Comparison of ENCODE assay signal across 13 mouse cellular contexts in the genomic region with DNA sequence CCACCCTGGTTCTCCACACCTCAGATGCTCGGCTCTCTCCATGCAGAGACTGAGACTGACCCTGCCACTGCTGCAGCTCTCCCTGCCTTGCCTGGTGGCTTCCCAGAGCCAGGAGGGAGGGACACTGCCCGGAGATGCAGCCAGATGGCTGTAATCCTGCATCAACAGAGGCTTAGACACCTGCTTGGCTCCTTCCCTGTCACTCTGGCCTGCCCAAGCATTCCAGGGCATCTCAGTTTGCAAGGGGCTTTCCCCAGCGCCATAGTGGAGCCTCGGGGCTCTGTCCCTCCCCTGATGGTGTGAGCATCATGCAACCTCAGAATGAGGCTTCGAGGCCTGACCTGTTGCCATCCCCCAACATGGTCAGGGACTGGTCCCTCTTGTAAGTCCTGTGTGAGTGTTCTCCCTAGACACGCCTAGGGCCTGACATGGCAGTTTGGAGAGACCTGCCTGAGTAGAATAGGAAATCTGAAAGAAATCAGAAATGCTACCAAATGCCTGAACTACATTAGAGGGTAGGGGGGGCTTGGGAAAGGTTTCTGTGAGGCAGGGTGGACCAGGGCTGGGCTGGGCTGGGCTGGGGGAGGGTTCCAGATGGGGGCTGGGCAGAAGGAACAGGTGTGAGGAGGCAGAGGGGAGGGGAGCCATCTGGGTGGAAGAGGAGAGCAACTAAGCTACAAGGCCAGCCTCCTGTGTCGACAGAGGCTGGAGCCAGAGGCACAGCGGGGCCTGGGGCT. TPM values are rescaled to one million over a fixed set of nuclear protein-coding genes. Genes with fewer than 3 reads are reported as not detected.
DNase-seq lines count a peak whose midpoint lies in the region; ATAC-seq and TF ChIP-seq lines count a peak whose summit lies in the region.
"Had no signal": no experiment of that assay in that cellular context is flagged by ENCODE, and none has a peak within 500 bp of the region (broad histone marks: within the 10 kb centered on the region; RNA-seq: fewer than 3 reads in every experiment).

No protein-coding gene starts in this region.

- no peaks in the 10 kb centered on the region for H3K36me3 ChIP-seq in liver, embryonic 12.5 days

- H3K9me3 ChIP-seq in liver, embryonic 12.5 days (replicated peaks): no peaks in the 10 kb centered on the region

- ATAC-seq in liver, embryonic 12.5 days: no peak

- DNase-seq in liver: no peak
- DNase-seq in gastrocnemius, adult 2 months: peak; percentile 72
- DNase-seq in mesoderm, embryonic 11.5 days (ENCODE audit: low read depth, low spot score): peak; percentile 47
- no peak for DNase-seq in cerebellum, adult 8-10 months
- DNase-seq in urinary bladder, postnatal 14 days (ENCODE audit: low spot score): no peak
- DNase-seq in cerebellum, postnatal 25 days: no peak
- DNase-seq in adrenal gland, postnatal 14 days: no peak
- DNase-seq: heart, adult 2 months; kidney, adult 9 months had no signal

- WGBS in liver, embryonic 12.5 days (ENCODE audit: insufficient replicate concordance): 44% methylated on average over 8 of the region's 8 CpGs

- no peak for TF ChIP-seq CTCF in gastrocnemius, adult 2 months (IDR thresholded peaks at IDR 0.05)

- no peak overlapping the region for H3K27ac ChIP-seq in liver, embryonic 12.5 days
- H3K27ac ChIP-seq in gastrocnemius, adult 2 months: no peak overlapping the region
- H3K27ac ChIP-seq: heart, adult 2 months; liver, embryonic 14.5 days had no signal

- H3K9ac ChIP-seq in liver, embryonic 12.5 days: 0 out of 2 replicates have a peak overlapping the region, but pooled peaks have one; percentile 10
- H3K9ac ChIP-seq: liver, embryonic 14.5 days had no signal

- no peak overlapping the region for H3K4me3 ChIP-seq in liver, embryonic 12.5 days
- no peak overlapping the region for H3K4me3 ChIP-seq in gastrocnemius, adult 2 months
- H3K4me3 ChIP-seq: heart, adult 2 months had no signal

- intact Hi-C loops in gastrocnemius, adult 2 months (cut with DNase I): no loop called here

- peaks cover 3% of the 10 kb centered on the region; the same call in 1 of the 2 replicates for H3K4me1 ChIP-seq in liver, embryonic 12.5 days

- peaks cover 42% of the 10 kb centered on the region for H3K27me3 ChIP-seq in liver, embryonic 12.5 days (replicated peaks)

- H3K4me2 ChIP-seq in liver, embryonic 12.5 days: no peak overlapping the region

RNA-seq across cellular contexts. Expression of a gene that starts 18.3 kb away (rescaled TPM):
- 6.3 and 7.8 TPM in 2 replicates for polyA plus RNA-seq in liver, embryonic 12.5 days (2016; fragmentation: Nextera tagmentation; extraction: Ambion mirVana)
- total RNA-seq in gastrocnemius, adult 2 months (2021): not detected
- not detected in 2 replicates for total RNA-seq in adrenal gland, postnatal 14 days (2021)
- total RNA-seq: adrenal gland, postnatal 4 days; CH12.LX; heart, adult 2 months had no signal
- polyA plus RNA-seq: heart, adult 2 months had no signal

RNA-seq across cellular contexts. Expression of a gene that starts 24.0 kb away (rescaled TPM):
- 7.4 and 8.3 TPM in 2 replicates for polyA plus RNA-seq in liver, embryonic 12.5 days (2016; fragmentation: Nextera tagmentation; extraction: Ambion mirVana)
- total RNA-seq in gastrocnemius, adult 2 months (2021): 1 to 10 TPM; 3.2 to 6.1 TPM
- total RNA-seq in adrenal gland, postnatal 14 days (2021): 13.7 and 26.8 TPM in 2 replicates
- total RNA-seq: CH12.LX had no signal

Comparison
In these comparisons a context has a peak if more than half of its experiments do, and no peak if none do; other contexts are left out.
1. DNase-seq: peak in gastrocnemius, adult 2 months (single experiment) and mesoderm, embryonic 11.5 days (single experiment); none in liver (single experiment), cerebellum, adult 8-10 months (single experiment), urinary bladder, postnatal 14 days (single experiment), cerebellum, postnatal 25 days (0 of 2) and adrenal gland, postnatal 14 days (single experiment).